Mouse (Mus musculus) inflammation-experienced regulatory T-cells (primary cell): ENCODE data around the gene Olfr1026. TPM values are rescaled to one million over a fixed set of nuclear protein-coding genes. Genes with fewer than 3 reads are reported as not detected.

Source experiments
- polyA plus RNA-seq, 2 experiments: library from polyadenylated mRNA; unstranded; fragments of 100-300 nt; shearing (Covaris generic); gene quantifications; one replicate each; pipeline ENCODE4 v1.2.1; 2017

Gene Olfr1026
- 1 to 10 TPM in 1 of 2 experiments, not detected in 1; 1.2 TPM for polyA plus RNA-seq

DNA sequence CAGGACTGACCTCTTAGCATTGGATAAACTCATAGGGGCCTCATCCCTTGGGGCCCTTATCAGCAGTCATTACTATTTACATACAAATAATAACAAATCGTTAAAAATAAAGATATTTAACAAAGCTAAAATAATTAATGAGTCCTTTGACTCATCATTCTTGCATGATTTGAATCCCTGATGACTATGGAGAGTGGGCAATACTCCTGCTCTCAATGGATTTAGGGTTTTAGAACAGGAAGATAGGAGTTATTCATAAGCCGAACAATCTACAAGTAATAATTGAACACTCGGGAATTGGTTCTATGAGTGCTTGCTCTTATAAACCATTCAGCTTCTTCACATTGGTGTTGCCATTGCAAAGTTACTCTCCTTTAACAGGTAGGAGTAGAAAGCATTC is at the start of gene Olfr1026:
Gene Olfr1026 (plus strand): TSS at position 301 of the 400 bp plus-strand sequence.

DNA sequence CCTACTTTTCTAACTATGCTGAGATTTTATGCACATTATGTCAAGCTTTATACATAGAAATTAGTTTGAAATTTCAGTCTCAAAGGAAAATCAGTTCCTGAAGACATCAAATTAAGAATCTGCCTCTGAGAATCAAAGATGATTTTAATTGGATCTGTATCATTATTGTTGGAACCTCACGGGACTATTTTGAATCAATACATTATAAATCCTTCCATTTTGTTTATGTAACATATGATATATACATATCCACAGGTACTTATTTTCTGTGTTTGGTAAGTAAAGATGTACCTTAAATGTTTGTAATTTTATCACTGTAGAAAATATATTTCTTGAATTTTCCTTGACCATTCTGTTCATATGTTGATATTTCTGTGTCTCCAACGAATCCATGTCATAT is 36.0 kb upstream of the Olfr1026 start, which contains the start of gene Olfr1023:
Gene Olfr1023 (plus strand): TSS at position 301 of the 400 bp plus-strand sequence.

DNA sequence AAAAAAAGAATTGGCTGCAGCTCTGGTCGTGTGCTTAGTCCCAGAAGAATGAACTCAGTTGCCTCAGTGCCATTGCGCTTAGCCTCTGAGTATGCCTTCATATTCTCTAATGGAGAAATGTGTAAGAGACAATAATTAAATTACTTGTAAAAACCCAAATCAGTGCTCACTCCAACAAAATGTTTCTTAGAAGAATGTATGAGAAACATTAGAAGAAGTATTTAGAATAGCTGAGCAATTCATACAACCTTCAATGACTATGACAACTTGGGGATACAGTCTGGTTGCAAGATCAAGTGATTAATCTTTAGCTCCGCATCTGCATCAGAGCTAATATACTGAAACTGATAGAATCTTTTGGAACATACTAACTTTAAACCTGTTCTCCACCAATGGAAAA is 16.4 kb upstream of the Olfr1026 start, which contains the start of gene Olfr1024:
Gene Olfr1024 (minus strand): TSS at position 101 of the 400 bp plus-strand sequence.

DNA sequence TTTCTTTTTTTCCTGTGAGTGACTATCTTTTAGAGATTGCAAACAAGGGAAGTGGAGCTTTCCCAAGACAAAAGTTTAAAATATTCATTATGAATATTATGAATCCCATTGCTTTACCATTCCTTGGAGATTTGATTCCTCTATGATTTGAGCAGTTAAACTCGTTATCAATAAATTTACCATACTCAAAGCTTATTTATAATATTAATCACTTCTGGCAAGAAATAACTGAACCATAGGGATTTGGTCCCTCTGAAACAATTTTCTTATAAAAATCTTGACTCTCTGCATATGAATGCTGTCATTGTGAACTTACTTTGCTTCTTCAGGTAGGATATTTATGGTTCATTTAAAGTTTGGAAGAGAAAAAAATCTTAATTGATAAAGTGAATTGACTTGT is 6.5 kb upstream of the Olfr1026 start, which contains the start of gene Olfr1025-ps1:
Gene Olfr1025-ps1 (plus strand): TSS at position 301 of the 400 bp plus-strand sequence.

DNA sequence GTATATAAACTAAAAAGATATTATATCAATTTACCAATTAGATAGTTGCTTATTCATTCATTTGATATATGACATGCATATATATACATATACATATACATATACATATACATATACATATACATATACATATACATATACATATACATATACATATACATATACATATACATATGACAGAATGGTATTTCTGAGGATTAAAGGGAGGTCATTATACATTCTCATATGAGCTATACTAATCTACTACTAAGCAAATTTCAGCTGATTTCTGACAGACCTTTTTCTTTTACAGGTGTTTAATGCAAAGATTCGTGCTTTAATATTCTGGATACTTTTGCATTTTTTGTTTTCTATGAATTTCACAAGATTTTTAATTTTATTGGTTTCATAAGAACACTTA is 28.8 kb downstream of the Olfr1026 start, which contains the start of gene Olfr1028:
Gene Olfr1028 (plus strand): TSS at position 301 of the 400 bp plus-strand sequence.

DNA sequence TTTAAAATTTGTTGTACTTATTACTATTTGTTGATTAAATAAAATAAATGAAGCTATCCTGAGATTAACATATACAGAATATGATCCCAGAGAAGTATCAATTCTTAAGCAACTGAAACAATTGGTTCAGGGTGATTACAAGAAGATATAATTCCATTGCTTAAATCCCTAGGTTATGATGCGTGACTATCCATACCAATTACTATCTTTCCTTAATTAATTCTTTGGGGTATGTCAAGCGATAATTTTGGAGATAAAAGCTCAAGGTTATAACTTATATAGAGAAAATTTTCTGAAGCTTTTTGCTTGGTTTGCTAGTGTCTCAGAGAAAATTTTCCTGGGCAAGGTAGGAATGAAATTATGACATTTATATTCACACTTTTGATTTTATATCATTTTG is 52.2 kb downstream of the Olfr1026 start, which contains the start of gene Olfr1029:
Gene Olfr1029 (plus strand): TSS at position 301 of the 400 bp plus-strand sequence.

Other genes starting within 250 kb of the Olfr1026 start
- not detected for gene Olfr1006, start 242.8 kb upstream of the Olfr1026 start, polyA plus RNA-seq
- gene Olfr1008, start 232.1 kb upstream of the Olfr1026 start, polyA plus RNA-seq = not detected
- not detected for gene Olfr1009, start 206.1 kb upstream of the Olfr1026 start, polyA plus RNA-seq
- under 1 TPM in 1 of 2 experiments, not detected in 1; 0.05 TPM for gene Olfr1012, start 158.8 kb upstream of the Olfr1026 start, polyA plus RNA-seq
- gene Olfr1013, start 154.5 kb upstream of the Olfr1026 start, polyA plus RNA-seq = not detected
- gene Olfr1014, start 148.8 kb upstream of the Olfr1026 start, polyA plus RNA-seq = under 1 TPM in 1 of 2 experiments, not detected in 1; 0.17 TPM
- not detected for gene Olfr1015, start 139.5 kb upstream of the Olfr1026 start, polyA plus RNA-seq
- gene Olfr1016, start 119.0 kb upstream of the Olfr1026 start, polyA plus RNA-seq = under 1 TPM in 1 of 2 experiments, not detected in 1; 0.40 TPM
- under 1 TPM in 1 of 2 experiments, not detected in 1; 0.66 TPM for gene Olfr1018, start 103.1 kb upstream of the Olfr1026 start, polyA plus RNA-seq
- gene Olfr1019, start 76.1 kb upstream of the Olfr1026 start, polyA plus RNA-seq = not detected
- gene Olfr1020, start 74.5 kb upstream of the Olfr1026 start, polyA plus RNA-seq = 1 to 10 TPM in 1 of 2 experiments, under 1 TPM in 1; 0.10 to 1.7 TPM
- gene Olfr1022, start 53.0 kb upstream of the Olfr1026 start, polyA plus RNA-seq = not detected
- not detected for gene Olfr1023, start 35.9 kb upstream of the Olfr1026 start, polyA plus RNA-seq
- not detected for gene Olfr1024, start 16.5 kb upstream of the Olfr1026 start, polyA plus RNA-seq
- gene Olfr1025-ps1, start 6.4 kb upstream of the Olfr1026 start, polyA plus RNA-seq = not detected
- under 1 TPM in 1 of 2 experiments, not detected in 1; 0.66 TPM for gene Olfr1028, start 28.9 kb downstream of the Olfr1026 start, polyA plus RNA-seq
- under 1 TPM; 0.07 to 0.39 TPM for gene Olfr1029, start 52.3 kb downstream of the Olfr1026 start, polyA plus RNA-seq
- under 1 TPM; 0.37 to 0.62 TPM for gene Olfr1030, start 57.7 kb downstream of the Olfr1026 start, polyA plus RNA-seq
- gene Olfr1031, start 68.7 kb downstream of the Olfr1026 start, polyA plus RNA-seq = not detected
- not detected for gene Olfr1032, start 84.0 kb downstream of the Olfr1026 start, polyA plus RNA-seq
- gene Olfr1033, start 99.1 kb downstream of the Olfr1026 start, polyA plus RNA-seq = 1 to 10 TPM; 1.7 to 5.1 TPM
- not detected for gene Olfr1034, start 124.3 kb downstream of the Olfr1026 start, polyA plus RNA-seq
- gene Olfr1036, start 152.4 kb downstream of the Olfr1026 start, polyA plus RNA-seq = under 1 TPM in 1 of 2 experiments, not detected in 1; 0.14 TPM
- gene Olfr1037, start 165.8 kb downstream of the Olfr1026 start, polyA plus RNA-seq = not detected
- not detected for gene Olfr1039, start 214.4 kb downstream of the Olfr1026 start, polyA plus RNA-seq
- not detected for gene Olfr1040, start 225.2 kb downstream of the Olfr1026 start, polyA plus RNA-seq
- under 1 TPM; 0.12 to 0.98 TPM for gene Olfr1042, start 240.3 kb downstream of the Olfr1026 start, polyA plus RNA-seq
- 1 to 10 TPM in 1 of 2 experiments, under 1 TPM in 1; 0.12 to 3.0 TPM for gene Olfr1043, start 246.0 kb downstream of the Olfr1026 start, polyA plus RNA-seq